Mouse (Mus musculus): ENCODE results near the gene Rps11.
"Not testable (repeated sequence)": the region's sequence is repeated elsewhere in the genome, so short reads cannot be mapped to it uniquely, and the experiment has no call there.

Rps11 gene

DNA sequence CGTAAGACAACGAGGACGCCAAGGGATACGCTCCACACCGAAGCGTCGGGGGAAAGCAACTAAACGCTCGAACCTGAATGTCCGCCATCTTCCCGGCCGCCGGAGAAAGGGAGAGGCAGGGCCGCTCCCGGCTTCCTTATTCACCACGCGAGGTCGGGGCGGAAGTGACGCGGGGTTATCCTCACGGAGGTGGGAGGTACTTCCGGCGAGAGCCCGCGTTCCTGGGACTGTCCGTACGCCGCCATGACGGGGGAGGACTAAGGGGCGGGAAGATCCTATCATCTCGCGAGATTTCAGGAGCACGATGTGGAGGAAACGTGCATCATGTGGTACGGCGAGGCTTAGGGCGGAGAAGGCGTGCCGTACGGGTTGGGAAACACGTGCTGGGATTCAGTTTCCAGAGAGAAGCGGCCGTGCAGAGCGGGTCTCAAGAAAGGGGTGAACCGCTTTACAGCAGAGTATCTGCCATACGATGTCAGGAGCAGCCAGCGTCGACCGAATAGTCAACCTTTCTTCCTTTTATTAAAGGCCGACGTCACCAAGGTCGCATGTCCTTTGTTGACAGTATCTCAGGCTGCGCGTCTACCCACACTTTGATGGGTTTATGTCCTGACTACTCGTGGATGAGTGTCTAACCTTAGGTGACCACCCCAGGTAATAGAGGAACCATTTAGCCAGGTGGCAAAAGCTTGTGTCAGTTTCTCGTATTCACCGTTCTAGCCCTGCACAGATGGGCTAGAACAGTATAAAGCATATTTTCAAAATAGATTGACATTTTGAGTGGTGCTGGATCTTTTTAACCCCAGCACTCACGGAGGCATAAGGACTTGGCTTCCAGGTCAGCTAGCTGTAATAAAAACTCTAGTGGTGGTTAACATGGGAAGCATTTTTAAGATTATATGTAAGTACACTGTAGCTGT, at the start of gene Rps11:
Gene Rps11 (minus strand): TSS at position 216 of the 920 bp plus-strand sequence.
- peak; percentile 99 to 100 for DNase-seq (ENCODE audit: low spot score in 2 of 2)

DNA sequence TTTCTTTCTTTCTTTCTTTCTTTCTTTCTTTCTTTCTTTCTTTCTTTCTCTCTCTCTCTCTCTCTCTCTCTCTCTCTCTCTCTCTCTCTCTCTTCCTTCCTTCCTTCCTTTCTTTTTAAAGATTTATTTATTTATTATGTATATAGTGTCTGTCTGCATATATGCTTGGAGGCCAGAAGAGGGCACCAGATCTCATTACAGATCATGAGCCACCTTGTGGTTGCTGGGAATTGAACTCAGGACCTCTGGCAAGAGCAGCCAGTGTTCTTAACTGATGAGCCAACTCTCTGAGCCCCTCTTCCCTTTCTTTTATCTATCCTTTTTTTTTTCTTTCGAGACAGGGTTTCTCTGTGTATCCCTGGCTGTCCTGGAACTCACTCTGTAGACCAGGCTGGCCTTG, 49.5 kb upstream of the Rps11 start:
- DNase-seq (ENCODE audit: low spot score in 2 of 2), result not testable (repeated sequence)

DNA sequence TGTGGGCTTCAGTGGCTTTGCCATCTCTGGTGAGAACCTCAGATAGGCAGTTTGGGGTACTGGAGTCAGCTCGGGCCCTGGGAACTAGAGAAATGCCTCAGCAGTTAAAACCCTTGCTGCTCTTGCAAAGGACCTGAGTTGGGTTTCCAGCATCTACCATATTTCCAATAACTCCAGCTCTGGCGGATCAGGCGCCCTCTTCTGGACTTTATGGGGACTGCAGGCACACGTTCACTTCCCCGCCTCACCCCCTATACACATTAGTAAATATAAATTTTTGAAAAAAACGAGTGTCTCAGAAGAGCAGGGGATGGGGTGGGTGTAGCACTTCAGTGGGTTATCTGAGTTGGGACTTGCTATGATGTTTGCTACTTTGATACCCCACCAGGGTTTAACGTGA, 48.7 kb upstream of the Rps11 start:
- DNase-seq (ENCODE audit: low spot score in 2 of 2), result no peak

DNA sequence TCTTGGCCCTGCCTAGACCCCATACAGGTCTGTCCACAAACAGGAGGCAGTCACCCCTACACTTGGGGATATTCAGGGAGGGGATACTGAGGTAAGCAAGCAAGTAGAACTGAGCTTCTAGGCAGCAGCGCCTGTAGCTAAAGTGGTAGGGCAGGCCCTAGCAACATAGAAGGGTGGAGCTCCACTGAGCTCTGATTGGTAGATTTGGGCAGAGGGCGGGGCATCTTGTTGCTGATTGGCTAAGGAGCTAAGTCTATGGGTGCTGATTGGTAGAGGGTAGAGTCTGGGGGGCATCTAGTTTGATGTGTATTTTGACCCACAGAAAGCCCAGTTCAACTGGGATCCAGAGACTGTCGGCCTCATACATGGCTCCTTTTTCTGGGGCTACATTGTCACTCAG, 45.3 kb upstream of the Rps11 start:
- peak in 1 of 2 experiments; percentile 68 for DNase-seq (ENCODE audit: low spot score in 2 of 2)

DNA sequence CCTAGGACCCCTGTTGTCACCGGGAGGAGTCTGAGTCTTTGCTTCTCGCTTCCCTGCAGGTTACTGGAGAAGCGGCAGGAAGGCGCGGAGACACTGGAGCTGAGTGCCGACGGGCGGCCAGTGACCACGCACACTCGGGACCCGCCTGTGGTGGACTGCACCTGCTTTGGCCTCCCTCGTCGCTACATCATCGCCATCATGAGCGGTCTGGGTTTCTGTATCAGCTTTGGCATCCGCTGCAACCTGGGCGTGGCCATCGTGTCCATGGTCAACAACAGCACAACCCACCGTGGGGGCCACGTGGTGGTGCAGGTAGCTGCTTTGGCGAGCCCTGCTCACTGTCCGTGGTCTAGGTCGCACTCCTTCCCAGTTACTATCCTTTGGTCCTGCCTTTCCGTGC, 44.4 kb upstream of the Rps11 start:
- DNase-seq (ENCODE audit: low spot score in 2 of 2), result no peak

DNA sequence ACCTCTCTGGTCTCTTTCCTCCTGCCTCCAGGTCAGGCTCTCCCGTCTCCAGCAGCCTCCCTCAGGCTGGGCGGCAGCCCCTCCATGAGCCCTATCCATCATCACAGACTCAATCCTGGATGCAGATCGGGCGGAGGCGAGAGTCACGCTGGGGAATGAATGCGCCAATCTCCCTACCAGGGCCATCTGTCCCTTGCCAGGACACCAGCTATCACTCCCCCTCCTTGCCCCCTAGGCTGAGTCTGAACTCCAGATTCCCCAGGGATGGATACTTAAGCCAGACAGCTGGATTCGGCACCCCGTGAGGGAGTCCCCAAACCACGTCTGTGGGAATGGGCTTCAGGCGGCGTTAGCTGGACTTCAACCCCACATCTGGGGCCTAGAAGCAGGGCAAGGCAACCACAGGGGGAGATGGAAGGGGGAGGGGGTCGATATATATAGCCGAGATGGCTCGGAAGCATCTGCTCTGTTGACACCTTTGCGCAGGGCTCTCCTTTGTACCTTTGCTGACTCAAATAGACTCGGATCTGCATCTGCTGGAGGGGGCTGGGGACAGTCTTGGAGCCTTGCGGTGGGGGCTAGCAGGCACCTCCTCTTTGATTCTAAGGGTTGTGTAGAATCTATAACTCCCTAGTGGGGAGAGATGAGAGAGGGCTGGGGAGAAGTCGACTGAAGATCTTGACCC, 43.7 kb upstream of the Rps11 start:
- DNase-seq (ENCODE audit: low spot score in 2 of 2), result peak in 1 of 2 experiments; percentile 60

DNA sequence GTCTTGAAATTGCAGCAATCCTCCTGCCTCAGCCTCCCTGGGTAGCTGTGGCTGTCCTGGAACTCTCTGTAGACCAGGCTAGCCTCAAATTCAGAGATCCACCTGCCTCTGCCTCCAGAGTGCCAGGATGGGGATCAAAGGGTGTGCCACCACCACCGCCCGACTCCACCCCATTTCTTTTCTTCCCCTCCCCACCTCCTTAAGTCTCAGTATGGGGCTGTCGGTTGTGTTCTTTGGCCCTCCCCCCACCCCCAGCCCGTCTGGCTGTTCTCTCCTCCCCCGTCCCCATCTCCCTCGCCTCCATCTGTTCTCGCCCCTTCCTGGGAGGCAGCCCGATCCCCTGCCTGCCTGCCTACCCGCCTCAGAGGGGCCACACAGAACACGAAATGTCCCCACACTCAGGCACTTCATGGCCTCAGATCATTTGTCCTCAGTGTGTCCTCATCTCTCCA, 42.7 kb upstream of the Rps11 start:
- DNase-seq (ENCODE audit: low spot score in 2 of 2), result peak in 1 of 2 experiments; percentile 69

DNA sequence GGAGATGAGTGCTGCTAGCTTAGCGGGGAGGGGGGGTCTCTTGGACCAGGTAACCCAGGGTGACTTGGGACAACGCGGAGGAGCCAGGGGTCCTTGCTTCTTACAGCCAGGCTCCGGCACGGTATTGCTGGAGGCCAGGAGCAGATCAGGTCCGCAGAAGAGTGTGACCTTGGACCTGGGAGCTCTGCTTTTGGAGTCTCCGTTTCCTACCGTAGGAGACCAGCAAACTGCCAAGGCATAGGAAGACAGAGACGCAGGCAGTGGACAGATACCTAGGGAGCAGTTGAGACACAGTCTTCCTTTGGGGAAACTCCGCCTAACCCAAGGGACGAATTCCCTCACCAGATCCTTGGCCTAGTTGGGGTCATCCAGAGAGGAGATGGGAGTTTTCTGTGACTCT, 41.5 kb upstream of the Rps11 start:
- no peak for DNase-seq (ENCODE audit: low spot score in 2 of 2)

DNA sequence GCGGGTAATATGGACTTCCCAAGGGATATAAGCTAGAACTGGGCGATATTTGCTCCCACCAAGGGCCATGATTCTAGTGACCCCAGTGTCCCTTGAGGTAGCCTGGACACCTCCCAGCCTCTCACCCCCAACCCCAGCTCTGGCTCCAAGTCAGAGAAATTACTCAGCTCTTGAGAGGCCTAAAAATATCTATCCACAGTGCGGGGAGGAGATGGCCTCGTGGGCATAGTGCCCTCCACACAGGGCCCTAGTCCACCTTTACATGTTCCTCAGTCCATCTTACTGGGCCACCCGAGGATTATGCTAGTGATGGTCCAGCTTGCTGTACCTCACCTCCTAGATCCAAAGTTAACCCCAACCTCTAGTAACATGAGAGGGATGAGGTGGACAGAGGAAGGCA, 40.6 kb upstream of the Rps11 start:
- peak in 1 of 2 experiments; percentile 46 for DNase-seq (ENCODE audit: low spot score in 2 of 2)

DNA sequence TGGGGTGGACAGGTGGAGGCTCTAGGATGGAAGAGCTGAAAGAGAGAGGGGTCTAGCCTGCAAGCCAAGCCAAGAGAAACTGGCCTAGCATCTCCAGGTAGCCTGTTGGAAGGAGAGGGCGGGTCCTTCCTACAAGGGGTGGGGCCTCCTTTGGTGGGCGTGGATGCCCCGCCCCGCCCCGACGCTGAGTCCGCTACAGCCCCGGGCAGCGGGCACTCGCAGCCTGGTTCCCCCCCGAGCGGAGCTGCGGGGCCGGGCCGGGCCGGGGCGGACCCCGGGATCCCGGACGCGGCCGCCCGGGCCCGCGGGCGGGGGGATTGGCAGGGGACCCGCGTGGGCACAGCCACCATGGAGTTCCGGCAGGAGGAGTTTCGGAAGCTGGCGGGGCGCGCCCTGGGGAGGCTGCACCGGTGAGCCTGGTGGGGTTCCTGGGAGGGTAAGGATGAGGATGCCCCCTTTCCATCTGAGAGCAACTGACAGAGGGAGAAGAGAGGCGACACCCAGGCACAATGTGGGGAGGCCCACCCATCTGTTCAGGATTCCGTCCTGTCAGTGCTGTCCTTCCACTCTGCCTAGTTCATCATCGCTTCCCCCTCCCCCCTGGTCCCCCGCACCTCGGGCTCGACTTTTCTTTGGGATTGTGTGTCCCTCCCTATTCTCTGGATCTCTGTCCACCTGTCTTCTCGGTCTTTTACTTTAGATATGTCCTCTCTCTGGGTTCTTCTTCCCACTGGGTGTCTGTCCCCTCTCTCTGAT, 39.7 kb upstream of the Rps11 start, which contains the start of gene Slc17a7:
Gene Slc17a7 (plus strand): TSS at position 215 of the 756 bp plus-strand sequence.
- DNase-seq (ENCODE audit: low spot score in 2 of 2), result peak in 1 of 2 experiments; percentile 60

DNA sequence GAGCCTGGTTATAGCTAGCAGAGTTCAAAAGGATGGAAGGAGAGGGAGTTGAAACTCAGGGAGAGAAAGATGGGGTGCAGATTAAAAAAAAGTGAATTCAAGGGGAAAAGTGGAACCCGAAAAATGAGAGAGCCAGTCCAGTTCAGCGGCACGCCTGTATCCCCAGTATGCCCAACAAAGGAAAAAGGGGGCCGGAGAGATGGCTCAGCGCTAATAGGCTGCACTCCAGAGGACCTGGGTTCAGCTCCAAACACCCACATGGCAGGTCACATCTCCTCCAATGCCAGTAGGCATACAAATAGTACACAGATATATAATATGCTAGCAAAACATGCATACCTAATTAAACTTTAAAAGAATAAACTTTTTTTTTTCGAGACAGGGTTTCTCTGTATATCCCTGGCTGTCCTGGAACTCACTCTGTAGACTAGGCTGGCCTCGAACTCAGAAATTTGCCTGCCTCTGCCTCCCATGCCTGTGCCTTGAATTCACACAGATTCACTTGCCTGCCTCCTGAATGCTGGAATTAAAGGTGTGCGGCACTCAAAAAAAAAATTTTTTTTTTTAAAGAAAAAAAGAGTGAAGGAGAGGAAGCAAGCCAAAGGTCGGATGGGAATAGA, 38.9 kb upstream of the Rps11 start:
- DNase-seq (ENCODE audit: low spot score in 2 of 2), result no peak

DNA sequence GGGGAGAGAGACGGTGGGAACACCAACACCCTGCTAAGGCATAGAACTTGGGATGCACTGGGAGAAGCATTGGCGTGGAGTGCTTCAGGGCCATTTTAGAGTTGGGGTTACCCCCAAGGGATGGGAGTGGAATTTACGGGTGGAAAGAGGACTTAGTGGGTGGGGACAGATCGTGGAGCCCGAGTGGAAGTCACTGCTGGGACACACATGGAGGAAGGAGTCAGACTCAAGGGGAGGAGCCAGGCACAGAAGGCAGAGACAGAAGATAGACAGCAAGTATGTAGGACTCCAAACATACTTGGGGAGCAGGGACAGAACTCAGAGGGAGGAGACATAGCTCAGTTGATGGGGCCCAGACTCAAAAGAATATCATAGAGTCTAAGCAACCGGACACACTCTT, 38.3 kb upstream of the Rps11 start:
- peak in 1 of 2 experiments; percentile 58 for DNase-seq (ENCODE audit: low spot score in 2 of 2)

DNA sequence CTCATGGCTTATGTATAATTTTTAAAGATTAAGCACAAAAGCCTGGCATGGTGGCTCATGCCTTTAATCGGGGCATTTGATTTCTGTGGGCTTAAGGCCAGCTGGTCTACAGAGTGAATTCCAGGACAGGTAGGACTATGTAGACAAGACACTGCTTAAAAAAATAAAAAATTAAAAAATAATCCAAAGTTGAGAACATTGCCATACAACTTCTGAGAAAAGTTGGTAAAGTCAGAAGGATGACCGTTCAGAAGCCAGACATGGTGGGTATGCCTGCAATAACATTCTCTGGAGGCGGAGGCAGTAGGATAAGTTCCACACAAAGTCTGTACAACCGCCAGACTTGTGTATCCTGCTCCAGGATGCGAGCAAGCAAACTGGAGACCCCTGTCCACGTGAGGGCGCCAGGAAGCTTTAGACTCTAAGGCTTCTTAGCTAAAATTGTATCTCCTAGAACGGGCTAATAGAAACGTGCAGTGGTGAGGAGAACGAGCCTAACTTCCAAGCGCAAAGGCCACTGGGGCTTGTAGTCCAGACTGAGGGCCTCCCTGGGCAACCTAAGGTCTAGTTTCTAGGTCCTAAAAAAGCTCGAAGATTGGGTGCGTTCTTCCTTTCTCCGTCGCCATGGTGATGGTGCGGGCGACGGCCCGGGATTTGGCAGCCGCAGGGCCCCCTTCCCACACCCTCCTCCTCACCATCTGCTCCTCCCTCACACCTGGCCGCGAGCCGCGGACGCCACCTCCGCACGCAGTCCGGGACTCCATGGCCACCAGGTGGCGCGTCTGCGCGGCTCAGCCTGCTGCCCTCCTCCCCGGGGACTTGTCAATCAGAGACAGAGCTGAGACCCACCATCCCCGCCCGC, 37.6 kb upstream of the Rps11 start:
- peak; percentile 95 to 97 for DNase-seq (ENCODE audit: low spot score in 2 of 2)

DNA sequence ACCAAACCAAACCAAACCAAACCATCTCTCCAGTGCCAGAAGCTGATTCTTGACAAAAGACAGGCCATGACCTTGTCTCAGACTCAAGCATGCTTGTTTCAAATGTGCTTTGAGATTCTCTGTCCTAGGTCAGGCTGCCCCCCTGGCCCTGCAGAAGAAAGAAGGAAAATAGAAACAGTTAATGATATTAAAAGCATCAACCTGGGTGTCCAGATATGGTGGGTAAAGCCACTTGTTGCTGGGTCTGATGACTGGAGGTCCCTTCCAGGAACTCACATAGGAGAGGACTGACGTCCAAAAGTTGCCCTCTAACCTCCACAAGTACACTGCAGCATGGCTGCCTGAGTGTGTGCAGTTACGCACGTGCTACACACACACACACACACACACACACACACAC, 36.6 kb upstream of the Rps11 start:
- DNase-seq (ENCODE audit: low spot score in 2 of 2), result no peak

DNA sequence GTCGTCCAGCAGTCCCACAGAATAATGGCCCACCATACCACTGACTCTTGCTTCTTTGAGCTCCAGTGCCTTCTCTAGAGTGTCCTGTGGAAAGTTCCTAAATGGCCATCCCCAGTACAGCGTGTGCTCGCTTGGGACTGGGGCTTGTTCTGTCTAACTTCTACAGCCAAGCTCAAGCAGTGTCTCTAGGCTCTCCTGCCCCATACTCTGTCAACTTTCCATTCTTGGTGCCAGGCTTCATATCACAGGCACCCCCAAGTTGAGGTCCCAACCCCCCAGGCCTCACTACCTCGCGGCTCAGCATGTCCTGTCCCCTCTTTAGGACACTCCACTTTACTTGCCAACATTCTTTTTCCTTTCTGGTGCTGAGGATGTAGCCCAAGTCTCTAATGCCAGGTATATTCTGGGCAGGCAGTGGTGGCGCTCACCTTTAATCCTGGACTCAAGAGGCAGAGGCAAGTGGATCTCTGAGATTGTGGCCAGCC, 36.1 kb upstream of the Rps11 start:
- no peak for DNase-seq (ENCODE audit: low spot score in 2 of 2)

DNA sequence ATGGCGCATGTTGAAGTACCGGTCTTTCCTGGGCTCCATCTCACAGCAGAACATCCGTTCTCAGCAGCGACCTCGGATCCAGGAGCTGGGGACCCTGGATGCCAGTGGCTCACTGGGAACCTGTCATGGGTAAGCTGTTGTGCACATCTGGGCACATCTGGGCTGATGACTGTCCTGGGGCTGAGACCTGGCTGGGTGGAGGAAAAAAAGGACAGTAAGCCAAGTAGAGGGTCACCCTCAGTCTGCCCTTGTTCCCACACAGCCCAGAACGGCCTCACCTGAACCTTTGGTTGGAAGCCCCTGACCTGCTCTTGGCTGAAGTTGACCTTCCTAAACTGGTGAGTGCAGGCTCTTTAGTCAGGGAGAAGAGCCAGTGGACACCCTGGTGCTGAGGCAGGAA, 34.8 kb upstream of the Rps11 start:
- peak in 1 of 2 experiments; percentile 32 for DNase-seq (ENCODE audit: low spot score in 2 of 2)

DNA sequence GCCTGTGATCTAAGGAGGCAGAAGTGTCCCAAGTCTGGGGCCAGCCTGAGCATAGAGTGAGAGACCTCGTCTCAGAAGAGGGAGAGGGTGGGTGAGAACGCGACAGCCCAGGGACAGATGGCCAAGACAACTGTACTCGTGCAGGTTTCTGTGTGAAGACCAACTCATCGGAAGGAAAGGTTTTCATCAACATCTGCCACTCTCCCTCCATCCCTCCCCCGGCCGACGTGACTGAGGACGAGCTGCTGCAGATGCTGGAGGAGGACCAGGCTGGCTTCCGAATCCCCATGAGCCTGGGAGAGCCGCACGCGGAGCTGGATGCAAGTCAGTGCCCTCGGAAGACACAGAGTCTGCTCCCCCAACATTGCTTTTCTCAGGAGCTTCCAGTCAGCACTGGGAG, 33.2 kb upstream of the Rps11 start:
- DNase-seq (ENCODE audit: low spot score in 2 of 2), result peak in 1 of 2 experiments; percentile 56

DNA sequence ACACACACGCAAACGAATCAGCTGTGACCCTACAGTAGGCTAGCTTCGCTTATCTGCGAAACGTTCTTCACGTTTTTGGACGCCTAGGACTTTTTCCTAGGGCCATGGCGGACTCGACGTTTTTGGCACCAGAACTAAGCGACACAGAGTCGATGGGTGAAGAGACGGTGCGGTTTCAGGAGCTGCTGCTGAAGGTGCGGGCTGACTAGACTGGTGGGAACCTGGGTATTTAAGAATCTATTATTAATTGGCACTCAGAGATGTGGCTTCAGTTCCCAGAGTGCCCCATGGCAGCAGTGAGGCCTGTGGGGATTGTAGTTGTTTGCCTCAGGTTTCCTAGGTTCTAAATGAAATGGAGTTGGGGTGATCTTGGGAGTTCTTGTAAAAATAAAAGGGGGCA, 32.0 kb upstream of the Rps11 start:
- DNase-seq (ENCODE audit: low spot score in 2 of 2), result no peak

DNA sequence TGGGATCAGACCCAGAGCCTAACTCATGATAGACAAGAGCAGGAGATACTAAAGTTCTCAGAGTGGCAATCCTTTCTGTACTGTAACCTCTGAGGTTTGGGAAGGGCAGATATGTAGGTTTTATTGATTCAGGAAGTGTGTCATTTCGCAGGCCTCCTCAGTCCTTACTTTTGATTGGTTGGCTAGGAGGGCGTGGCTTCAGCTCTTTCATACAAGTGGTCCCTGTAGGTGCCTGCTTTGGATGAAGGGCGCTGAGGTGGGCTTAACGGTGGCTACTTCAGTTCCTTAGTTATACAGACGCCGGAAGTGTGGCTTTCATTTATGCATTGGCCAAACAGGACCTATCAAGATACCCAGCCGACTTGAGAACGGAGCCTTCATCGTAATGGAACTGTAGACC, 31.4 kb upstream of the Rps11 start:
- peak in 1 of 2 experiments; percentile 41 for DNase-seq (ENCODE audit: low spot score in 2 of 2)

DNA sequence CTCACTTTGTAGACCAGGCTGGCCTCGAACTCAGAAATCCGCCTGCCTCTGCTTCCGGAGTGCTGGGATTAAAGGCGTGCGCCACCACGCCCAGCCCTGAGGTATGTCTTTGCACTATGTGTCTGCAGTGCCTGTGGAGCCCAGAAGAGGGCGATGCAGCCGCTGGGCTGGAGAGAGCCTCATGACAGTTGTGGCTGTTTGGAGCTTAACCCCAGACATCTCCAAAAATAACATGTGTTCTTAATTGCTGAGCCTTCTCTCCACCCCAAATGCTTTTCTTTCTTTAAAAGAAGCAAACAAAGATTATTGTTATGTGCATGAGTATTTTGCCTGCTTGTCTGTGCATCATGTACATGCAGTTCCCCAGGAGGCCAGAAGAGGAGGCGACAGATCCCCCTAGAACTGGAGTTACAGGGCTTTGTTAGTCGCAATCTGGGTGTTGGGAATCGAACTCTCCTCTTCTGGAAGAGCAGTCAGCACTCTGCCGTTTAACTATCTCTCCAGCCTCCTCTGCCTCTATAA, 30.8 kb upstream of the Rps11 start:
- peak; percentile 71 to 72 for DNase-seq (ENCODE audit: low spot score in 2 of 2)
